Mouse (Mus musculus) induced T-regulatory cell, adult 2 months (primary cell): Measurements from ENCODE around the gene Traf7.
A peak's percentile ranks its signal among the peaks of the same experiment; 100 is the strongest.

ENCODE experiments used
- DNase-seq: peaks from one replicate; pipeline ENCODE4 v3.0.0-alpha.2; 2012; ENCODE audit warnings: low read depth

The Traf7 gene

DNA sequence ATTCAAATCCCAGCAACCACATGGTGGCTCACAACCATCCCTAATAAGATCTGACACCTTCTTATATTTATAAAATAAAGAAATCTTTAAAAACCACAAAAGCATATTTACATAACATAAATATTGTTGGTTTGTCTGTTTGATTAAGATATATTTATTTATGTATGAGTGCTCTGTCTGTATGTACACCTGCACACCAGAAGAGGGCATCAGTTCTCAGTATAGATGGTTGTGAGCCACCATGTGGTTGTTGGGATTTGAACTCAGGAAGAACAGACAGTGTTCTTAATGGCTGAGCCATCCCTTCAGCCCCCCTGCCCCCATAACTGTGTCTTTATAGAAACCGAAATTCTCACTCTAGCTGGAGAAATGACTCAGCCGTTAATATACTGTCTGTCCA, 17.5 kb upstream of the Traf7 start:
- DNase-seq: no peak

- DNase-seq: no peak
These were observed 16.9 kb upstream of the Traf7 start for GRCm38 (mm10) chr17:24544613-24545012.

GRCm38 (mm10) chr17:24540375-24540774, 12.6 kb upstream of the Traf7 start:
- peak; percentile 89 for DNase-seq

GRCm38 (mm10) chr17:24538950-24539349, 11.2 kb upstream of the Traf7 start:
- DNase-seq: peak; percentile 68

- DNase-seq: no peak
These were observed 9.8 kb upstream of the Traf7 start for GRCm38 (mm10) chr17:24537536-24537935.

DNA sequence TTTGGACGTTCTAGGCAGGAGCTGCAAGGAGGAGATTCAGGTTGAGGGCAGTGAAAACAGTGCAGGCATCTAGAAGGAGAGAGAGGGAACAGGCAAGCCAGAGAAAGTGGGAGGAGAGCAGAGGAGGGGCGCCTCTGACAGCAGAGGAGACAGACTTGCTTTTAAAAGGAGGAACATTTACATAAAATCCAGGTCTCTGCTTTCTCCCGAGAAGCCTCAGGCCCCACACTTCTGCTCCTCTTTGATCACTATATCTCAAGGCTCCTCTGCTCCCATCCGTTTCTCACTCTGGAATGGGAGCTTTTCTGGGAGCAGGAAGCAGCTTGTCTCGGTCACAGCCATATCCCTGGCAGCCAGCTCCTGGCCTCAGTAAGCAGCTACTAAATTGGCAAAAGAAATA, 7.6 kb upstream of the Traf7 start:
- no peak for DNase-seq

- no peak for DNase-seq
These were observed 6.5 kb upstream of the Traf7 start, which contains the start of gene Rab26 for GRCm38 (mm10) chr17:24534160-24534718. TSS of gene Rab26 (minus strand) at chr17:24534210.

DNA sequence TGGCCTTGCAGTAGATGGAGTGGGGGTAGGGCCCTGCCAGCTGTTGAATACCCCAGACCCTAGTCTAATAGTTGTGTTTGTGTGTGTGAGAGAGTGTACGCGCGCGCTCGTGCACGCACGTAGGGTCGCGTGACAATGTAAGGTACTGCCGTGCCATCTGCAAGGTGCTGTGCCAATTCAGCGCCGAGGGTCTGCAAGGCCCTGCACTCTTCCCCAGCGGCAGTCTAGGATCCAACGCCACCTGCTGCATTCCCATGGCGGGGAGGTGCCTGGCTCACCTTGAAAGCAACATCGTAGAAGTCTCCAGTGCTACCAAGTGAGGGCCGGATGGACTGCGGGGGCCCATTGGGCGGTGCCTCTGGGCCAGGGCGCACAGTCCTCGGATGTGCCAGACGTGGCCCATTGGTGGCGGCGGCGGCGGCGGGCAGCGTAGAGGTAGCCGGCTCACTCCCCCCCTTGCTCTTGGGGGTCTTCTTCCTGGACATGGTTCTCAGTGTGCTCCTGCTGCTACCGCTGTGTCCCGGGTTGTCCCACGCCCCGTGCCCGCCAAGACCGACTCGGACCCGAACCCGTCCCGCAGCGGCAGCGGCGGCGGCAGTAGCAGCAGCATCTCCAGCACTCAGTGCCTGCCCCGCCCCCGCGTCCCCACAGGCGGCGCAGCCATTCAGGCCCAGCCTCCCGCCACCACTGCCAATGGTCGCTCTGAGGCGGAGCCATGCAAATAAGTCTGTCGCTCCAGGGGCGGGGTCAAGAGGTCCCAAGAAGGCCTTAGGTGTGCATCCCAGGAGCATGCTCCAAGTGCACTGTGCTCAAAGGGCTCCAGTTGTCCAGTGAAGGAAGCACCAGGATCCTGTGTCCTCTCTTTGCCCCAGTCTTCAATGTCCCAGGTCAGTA, 5.6 kb upstream of the Traf7 start:
- DNase-seq: peak; percentile 92

DNA sequence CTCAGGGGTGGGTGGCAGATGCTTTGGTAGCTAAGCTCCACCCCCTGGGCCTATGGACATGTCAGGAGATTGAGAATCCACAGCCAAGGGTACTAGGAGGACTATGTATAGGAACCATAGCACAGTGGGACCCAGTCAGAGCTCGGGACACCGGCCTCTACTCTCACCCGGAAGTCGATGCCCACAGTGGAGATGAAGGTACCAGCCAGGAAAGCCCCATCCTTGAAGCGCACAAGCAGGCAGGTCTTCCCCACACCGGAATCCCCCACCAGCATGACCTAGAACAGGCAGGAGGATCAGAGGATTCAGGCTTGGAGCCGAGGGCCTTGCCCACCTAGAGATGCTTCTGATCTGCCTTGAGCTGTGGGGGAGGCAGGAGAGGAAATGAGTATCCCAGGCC, 4.3 kb upstream of the Traf7 start:
- DNase-seq: peak; percentile 73

- DNase-seq: peak; percentile 32
These were observed 3.3 kb upstream of the Traf7 start for GRCm38 (mm10) chr17:24531064-24531463.

GRCm38 (mm10) chr17:24530361-24531050, 2.8 kb upstream of the Traf7 start:
- DNase-seq: no peak

DNA sequence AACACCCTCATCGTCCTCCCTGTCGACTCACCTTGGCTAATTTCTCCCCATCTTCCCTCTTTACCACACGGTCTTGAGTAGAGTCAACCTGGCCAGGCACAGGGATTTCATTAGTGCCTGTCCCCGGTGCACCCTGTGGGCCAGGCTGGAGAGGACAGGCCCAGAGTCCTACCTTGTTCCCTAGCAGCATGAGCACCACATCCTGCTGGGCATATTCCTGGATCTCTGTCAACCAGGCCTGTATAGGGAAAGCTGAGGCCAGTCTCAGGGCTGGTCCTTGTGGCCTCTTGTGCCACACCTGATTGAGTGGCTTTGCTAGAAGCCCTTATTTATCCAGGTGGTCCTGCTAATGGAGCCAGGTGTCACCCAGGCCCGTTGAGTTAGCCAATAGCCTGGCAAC, 2.1 kb upstream of the Traf7 start:
- DNase-seq: peak; percentile 36

DNA sequence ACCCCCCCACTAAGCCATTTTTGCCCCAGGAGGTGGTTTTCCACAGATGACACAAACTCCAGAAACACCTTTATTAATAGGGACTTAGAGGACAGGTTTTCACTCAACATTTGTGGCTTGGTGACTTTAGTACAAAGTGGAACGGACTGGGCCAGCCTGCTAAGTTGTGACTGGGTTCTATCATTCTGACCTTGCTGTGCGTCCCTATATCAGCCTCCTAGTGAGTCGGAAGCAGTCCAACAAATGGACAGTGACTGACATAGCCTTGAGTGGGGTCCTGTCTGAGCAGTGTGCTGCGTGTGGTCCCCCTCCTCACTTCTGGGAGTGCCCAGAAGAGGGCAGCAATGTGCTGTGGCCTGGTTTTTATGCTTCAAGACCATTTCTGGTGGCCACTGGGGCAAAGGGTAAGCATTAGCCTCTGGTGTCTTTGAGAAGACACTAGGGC, 1.3 kb upstream of the Traf7 start:
- DNase-seq: peak; percentile 84

DNA sequence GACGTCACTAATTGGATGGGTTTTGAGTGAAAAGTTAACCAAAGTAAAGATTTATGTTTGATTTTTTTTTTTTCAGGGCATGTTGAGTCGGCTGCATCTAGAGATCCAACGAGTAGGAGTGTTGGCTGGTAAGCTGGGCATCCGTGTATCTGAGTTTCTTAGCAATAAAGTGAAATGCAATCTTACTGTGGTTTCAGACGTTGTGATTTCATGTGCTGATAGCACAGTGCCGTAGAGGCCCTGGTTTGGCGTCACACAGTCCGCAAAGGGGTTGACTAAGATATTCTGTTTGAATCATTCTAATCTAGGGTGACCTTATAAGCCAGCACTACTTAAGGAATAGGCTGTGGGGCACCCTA, 801 bp upstream of the Traf7 start:
- peak; percentile 85 for DNase-seq

GRCm38 (mm10) chr17:24527315-24527714, 423 bp downstream of the Traf7 start:
- no peak for DNase-seq

DNA sequence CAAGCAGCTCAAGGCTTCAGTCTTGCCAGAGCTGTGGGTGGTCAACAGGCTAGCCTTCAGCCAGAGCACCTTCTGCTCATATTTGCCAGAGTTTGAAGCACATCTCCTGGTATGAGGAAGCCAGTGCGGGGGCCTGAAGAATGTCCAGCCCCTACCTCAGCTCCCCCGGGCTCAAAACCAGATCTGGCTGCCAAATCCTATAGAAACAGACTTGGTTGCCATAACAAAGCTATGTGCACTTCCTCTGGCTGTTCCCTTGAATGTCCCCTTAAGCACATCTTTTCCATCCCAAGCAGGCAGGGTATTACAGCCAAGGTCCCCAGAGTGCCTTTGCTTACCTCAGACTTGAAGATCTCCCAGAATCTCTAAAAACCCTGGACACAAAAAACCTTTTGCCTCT, 3.0 kb downstream of the Traf7 start:
- no peak for DNase-seq

- DNase-seq: no peak
These were observed 7.3 kb downstream of the Traf7 start for GRCm38 (mm10) chr17:24520450-24520849.

DNA sequence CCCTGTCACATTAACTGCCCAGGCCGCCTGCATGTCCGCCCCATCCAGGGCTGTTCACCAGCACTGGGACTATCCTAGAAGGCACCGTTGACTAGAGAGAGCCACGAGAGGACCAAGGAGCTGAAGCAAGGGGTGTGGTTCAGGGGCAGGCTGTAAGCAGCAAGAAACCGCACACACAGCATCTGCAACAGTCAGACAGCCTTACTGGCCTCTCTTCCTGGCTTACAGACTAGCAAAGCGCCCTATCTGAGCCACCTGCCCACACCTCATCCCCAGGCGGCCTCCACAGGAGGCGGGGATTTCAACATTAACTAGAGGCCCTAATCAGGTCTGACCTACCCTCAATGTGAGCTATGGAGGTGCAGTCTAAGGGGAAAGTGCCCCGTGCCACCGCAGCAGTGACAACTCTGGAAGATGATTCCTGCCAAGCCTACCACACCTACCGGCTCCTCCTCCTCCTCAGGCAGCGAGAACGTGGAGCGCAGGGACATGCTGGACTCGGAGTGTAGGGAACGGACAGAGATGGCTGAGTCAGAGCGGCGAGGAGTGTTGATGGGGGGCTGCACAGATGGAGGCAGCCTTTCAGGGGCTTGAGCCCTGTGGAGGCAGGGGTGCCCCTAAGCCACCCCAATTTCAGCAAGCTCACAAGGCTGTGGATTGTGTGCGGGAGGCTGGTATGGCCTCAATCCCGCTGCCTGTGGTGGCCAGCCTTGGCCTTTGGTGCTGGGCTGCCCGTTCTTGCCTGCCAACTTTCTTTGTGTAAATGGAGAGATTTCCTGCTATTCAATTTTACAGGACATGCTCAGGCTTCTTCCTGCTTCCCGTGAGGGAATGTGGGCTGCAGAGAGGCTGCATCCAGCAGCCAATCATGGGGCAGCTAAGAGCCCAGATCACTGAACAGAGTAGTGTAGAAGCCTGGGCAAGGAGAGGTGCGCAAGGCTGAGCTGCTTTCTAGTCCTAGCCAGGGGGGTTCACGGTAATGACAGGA, 13.2 kb downstream of the Traf7 start:
- no peak for DNase-seq

DNA sequence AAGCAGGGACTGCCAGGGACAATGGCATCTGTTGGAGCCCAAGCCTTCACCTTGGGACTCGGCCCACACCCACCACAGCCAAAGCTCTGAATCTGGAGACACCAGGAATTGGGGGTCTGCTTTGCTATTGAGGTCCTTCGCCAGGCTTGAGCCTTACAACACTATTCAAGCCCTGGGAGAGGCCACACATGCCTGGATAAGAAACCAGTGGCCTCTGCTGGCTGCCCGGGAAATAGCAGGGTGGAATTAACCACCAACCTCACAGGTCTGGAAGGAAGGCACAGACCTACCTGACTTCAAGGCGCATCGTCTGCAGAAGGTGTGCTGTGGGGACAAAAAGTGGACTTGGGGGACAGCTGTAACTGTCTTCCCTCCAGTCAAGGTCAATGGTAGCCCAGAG, 14.1 kb downstream of the Traf7 start:
- peak; percentile 44 for DNase-seq

DNA sequence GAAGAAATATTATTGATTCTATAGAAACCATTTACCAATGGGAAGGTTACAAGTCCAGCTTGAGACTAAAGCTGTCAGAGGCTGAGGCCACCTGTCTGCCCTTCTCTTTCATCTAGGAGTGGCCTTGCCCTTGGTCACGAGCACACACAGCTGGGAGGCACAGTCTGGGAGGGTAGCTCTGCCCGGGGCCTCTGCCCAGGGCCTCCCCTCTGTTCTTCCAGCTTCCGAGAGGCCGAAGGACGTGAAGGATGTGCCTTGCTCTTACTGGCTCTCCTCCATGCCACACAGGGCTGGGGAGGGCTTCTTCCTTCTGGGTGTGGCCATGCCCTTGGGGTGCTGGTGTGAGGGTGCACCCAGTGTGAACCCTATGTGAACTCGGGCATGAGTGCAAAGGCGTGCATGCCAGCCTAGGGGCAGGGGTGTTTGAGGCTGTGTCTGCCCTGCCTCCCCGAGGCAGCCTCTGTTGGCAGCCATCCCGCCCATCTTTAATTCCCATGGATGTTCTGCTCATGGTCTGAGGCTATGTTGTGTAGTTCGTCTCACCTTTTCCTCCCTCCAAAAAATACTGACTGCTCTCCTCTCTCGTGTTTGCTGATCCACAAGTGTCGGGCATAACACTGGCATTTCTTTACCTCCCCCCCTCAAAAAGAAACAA, 19.8 kb downstream of the Traf7 start:
- DNase-seq: no peak

- no peak for DNase-seq
These were observed 20.5 kb downstream of the Traf7 start for GRCm38 (mm10) chr17:24507129-24507664.
